Mouse (Mus musculus) liver, embryonic 11.5 days (tissue): ENCODE results near the gene Dnajc9. TPM values are rescaled to one million over a fixed set of nuclear protein-coding genes. Genes with fewer than 3 reads are reported as not detected.

Experiments used
- ATAC-seq: fragments of 200-750 bp; cut with Nextera tagmentation; replicated peaks from 2 replicates; pipeline ENCODE4 v1.8.0; 2017; ENCODE audit warnings: moderate number of reproducible peaks, mild to moderate bottlenecking, moderate TSS enrichment, moderate library complexity; ENCODE audit not compliant: low FRiP score
- DNase-seq: peaks from one replicate; pipeline ENCODE4 v3.0.0-alpha.2; 2017; ENCODE audit warnings: low spot score
- H3K27ac ChIP-seq: fragments of 300-500 bp; sonication (generic); 2 replicates; pipeline ENCODE4 v1.5.1; 2014; ENCODE audit warnings: mild to moderate bottlenecking, low read depth, low read length, control low read depth
- H3K27me3 ChIP-seq: fragments of 300-500 bp; sonication (generic); replicated peaks from 2 replicates; pipeline ENCODE4 v1.6.1; 2014; ENCODE audit warnings: low read length, mixed read lengths; ENCODE audit not compliant: control insufficient read depth, insufficient read depth
- H3K36me3 ChIP-seq: fragments of 300-500 bp; sonication (generic); 2 replicates; pipeline ENCODE4 v1.6.1; 2014; ENCODE audit warnings: mild to moderate bottlenecking, low read length, moderate library complexity, mixed read lengths; ENCODE audit not compliant: control insufficient read depth, insufficient read depth
- H3K4me1 ChIP-seq: fragments of 300-500 bp; sonication (generic); replicated peaks from 2 replicates; pipeline ENCODE4 v1.6.1; 2014; ENCODE audit warnings: low read length, mixed read lengths; ENCODE audit not compliant: control insufficient read depth, insufficient read depth
- H3K4me2 ChIP-seq: fragments of 300-500 bp; sonication (generic); 2 replicates; pipeline ENCODE4 v1.6.1; 2014; ENCODE audit warnings: mild to moderate bottlenecking, control low read depth, moderate library complexity
- H3K4me3 ChIP-seq: fragments of 300-500 bp; sonication (generic); 2 replicates; pipeline ENCODE4 v1.5.1; 2014; ENCODE audit warnings: low read depth, low read length, control low read depth
- H3K9ac ChIP-seq: fragments of 300-500 bp; sonication (generic); 2 replicates; pipeline ENCODE4 v1.6.1; 2014; ENCODE audit warnings: low read depth, low read length, control low read depth
- H3K9me3 ChIP-seq: fragments of 300-500 bp; sonication (generic); 2 replicates; pipeline ENCODE4 v1.6.1; 2016; ENCODE audit warnings: low read length, inconsistent platforms, mixed read lengths; ENCODE audit not compliant: control insufficient read depth
- WGBS: fragments of 180-500 bp; shearing (Covaris S2); extraction: QIAGEN DNeasy Blood & Tissue Kit; methylation state at CpG from one replicate; pipeline ENCODE4 v1.1.7; 2014; 5-methylcytosine and 5-hydroxymethylcytosine counted together
- polyA plus RNA-seq: library from polyadenylated mRNA; unstranded; fragments of >200 nt; fragmentation: Nextera tagmentation; extraction: Ambion mirVana; gene quantifications from 2 replicates; pipeline ENCODE4 v1.2.1, GENCODE M21; 2014

Gene Dnajc9
- polyA plus RNA-seq, 1 experiment from 2014 or later = 174 TPM

DNA sequence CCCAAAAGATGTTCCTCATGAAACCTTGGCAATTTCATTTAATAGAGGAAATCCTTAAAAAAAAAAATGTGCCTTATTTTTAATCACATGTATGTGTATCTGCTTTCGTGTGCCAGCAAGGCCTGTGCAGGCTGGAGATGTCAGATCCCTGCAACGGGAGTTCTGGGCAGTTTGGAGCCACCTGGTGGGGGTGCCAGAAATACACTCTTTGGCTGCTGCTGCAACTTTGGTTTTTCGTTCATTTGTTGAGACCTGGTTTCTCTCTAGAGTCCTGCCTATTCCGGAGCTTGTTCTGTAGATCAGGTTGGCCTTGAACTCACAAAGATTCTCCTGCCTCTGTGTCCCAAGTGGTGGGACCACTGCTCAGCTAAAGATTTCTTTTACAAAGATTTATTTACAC lies 10.2 kb upstream of the Dnajc9 start:
- no peak for ATAC-seq
- Histone ChIP-seq H3K4me3 (no peak overlapping the region), H3K4me2 (no peak overlapping the region), H3K36me3 (no peaks in the 10 kb centered on the region), H3K27me3 (no peaks in the 10 kb centered on the region), H3K9me3 (no peaks in the 10 kb centered on the region), H3K4me1 (peaks cover 3% of the 10 kb centered on the region; the same call in 1 of the 2 replicates), H3K27ac (no peak overlapping the region), H3K9ac (no peak overlapping the region)
- 49% methylated on average over 4 of the region's 4 CpGs for WGBS
- no peak for DNase-seq

DNA sequence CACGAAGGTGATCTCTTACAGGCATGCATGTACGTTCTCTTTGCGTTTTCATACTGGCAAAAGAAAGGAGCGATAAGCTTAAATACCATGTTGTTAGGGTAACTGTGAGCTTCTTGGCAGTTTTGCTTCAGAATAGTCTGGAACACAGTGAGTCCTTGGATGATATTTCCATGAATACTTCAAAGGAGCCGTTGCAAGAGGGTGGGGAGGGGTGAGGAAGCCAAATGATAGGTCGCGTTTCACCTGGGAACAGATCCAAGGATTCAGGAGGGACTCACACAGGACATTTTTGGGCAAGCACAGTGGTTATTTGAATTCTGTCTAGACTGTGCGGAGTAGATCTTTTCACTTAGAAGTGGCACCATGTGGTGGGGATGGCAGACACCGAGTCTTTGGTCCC lies 8.5 kb upstream of the Dnajc9 start:
- Histone ChIP-seq H3K9me3 (no peaks in the 10 kb centered on the region), H3K4me2 (no peak overlapping the region), H3K36me3 (no peaks in the 10 kb centered on the region), H3K27me3 (no peaks in the 10 kb centered on the region), H3K4me3 (no peak overlapping the region), H3K4me1 (peaks cover 4% of the 10 kb centered on the region; the same call in 1 of the 2 replicates), H3K27ac (no peak overlapping the region), H3K9ac (no peak overlapping the region)
- WGBS = 85% methylated on average over 9 of the region's 9 CpGs
- ATAC-seq (no peak), DNase-seq (no peak)

DNA sequence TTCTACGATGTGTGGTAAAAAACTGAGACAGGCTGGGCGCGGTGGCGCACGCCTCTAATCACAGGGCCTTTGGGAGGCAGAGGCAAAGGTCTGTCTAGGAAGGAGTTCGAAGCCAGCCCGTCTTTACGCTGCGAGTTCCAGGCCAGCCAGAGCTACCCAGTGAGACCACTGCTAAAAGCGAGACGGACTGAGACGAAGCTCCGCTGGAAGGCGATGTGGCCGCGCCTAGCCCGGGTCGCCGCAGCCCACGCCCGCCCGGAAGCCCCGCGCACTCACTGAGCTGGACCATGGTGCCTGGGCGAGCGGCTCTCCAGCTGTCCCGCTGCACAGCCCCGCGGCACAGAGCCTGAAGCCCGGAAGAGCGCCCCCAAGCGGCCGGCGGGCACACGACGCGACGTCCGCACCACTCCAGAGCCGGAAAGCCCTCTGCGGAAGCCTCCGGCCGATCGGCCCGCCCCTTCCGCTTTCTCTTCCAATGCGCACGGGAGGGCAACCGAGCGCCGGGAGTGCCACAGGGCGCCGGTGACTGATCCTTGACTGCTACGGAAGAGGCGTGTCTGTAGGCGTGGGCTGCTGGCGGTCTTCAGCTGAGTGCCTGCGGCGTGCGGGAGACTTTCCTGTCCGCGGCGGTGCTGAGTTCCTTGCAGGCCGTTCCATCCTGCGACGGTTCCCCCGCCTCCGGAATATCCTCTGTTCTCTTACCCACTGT lies 4.6 kb upstream of the Dnajc9 start, which contains the start of gene Mrps16:
Gene Mrps16, minus strand, starts transcription at position 430 of the 709 bp plus-strand sequence.
- H3K36me3 ChIP-seq = peaks cover 8% of the 10 kb centered on the region; the same call in 1 of the 2 replicates
- no peaks in the 10 kb centered on the region for H3K9me3 ChIP-seq
- H3K4me3 ChIP-seq = peak within 1 kb of the TSS; percentile 77
- WGBS = under 1% methylated on average over 68 of the region's 68 CpGs
- DNase-seq (peak; percentile 91), ATAC-seq (peak; percentile 93)
- H3K4me2 ChIP-seq = peak within 1 kb of the TSS; percentile 77
- no peaks in the 10 kb centered on the region for H3K27me3 ChIP-seq
- peak within 1 kb of the TSS; percentile 75 for H3K27ac ChIP-seq
- H3K4me1 ChIP-seq = peaks cover 6% of the 10 kb centered on the region
- H3K9ac ChIP-seq = peak within 1 kb of the TSS; percentile 87

DNA sequence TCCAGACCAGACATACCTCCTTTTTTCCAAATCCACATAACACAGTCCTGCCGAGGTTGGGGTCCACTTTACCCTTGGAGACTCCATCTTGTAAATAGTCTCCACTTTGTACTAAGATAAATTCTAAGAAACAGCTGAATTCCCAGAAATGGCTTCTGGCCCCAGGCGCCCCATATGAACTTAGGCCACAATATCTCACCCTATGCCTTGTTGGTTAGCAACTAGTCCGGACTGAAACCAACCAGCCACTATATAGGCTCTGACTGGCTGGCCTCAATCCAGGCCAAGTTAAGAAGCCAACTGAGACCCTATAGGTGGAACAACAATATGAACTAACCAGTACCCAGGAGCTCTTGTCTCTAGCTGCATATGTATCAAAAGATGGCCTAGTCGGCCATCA lies 3.6 kb upstream of the Dnajc9 start:
- H3K4me2 ChIP-seq = peak overlapping the region; percentile 77
- ATAC-seq = no peak

DNA sequence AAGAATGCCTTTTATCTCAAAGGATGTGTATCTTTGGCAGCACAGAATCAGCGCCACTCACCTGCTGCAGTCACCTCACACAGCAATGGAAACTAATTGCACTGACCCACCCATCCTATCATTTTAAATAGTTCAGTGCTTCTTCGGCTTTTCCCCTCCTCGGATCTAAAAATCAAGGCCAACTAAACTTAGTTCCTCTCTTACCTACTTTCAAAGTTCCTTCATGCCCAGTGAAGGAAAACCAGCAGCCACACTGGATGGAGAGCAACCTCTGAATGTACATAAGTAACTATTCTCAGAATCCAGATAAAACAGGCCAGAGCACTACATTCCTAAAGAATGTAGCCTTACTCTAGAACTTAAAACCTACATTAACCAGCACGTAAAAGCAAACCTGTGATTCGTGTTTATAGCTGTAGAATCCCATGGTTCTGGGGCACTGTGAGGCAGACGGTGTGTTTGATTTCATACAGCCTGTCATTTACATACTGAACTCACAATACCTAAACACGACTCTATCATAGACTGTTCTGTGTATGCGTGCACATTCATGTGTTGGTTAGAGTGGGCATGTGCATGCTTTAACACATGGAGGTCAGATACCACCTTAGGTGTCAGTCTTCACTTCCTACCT lies 853 bp upstream of the Dnajc9 start:
- ATAC-seq (no peak), DNase-seq (no peak)
- Histone ChIP-seq H3K4me1 (peaks cover 25% of the 10 kb centered on the region), H3K36me3 (peaks cover 14% of the 10 kb centered on the region; the same call in 1 of the 2 replicates), H3K4me2 (peak overlapping the region; percentile 80), H3K9me3 (no peaks in the 10 kb centered on the region), H3K27me3 (no peaks in the 10 kb centered on the region), H3K27ac (no peak overlapping the region), H3K4me3 (peak overlapping the region; percentile 62), H3K9ac (peak overlapping the region; percentile 87; the same call in 1 of the 2 replicates)
- 85% methylated on average over 8 of the region's 8 CpGs for WGBS

More for the DNA sequence above, 3.6 kb upstream of the Dnajc9 start:
- Histone ChIP-seq H3K9ac (0 out of 2 replicates have a peak overlapping the region, but pooled peaks have one; percentile 39), H3K36me3 (peaks cover 8% of the 10 kb centered on the region; the same call in 1 of the 2 replicates), H3K4me3 (peak overlapping the region; percentile 77), H3K27ac (0 out of 2 replicates have a peak overlapping the region, but pooled peaks have one; percentile 28), H3K27me3 (no peaks in the 10 kb centered on the region), H3K4me1 (peaks cover 10% of the 10 kb centered on the region), H3K9me3 (no peaks in the 10 kb centered on the region)
- 61% methylated on average over 3 of the region's 4 CpGs for WGBS
- no peak for DNase-seq

DNA sequence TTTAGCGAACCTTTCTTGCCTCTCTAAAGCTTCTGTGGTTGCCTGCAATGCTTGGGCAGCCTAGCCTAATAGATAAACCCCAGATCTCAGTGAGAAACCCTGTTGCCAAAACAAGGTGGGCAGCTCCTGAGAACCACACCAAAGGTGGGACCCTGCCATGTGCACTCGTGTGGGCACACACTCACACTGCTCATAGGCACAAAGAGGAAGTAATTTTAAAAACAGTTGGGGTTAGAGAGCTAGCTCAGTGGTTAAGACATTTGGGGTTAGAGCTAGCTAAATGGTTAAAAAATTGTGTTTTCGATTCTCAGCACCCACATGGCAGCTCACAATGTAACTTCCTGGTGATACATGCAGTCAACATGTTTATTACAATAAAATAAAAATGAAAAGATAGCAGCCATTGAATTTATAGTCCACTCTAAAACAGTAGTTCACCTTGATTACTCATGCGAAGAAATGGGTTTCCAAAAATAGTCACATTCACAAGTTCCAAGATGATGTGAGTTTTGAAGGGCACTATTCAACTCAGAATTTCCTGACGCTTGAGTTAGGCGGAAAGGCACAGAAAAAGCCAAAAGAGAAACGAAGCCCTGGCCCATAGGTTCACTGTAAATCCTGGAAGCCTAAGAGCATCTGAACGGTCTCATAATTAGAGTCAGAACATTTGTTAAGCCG lies 8.8 kb downstream of the Dnajc9 start:
- no peak overlapping the region for H3K9ac ChIP-seq
- H3K27ac ChIP-seq = no peak overlapping the region
- ATAC-seq (no peak), DNase-seq (no peak)
- H3K9me3 ChIP-seq = no peaks in the 10 kb centered on the region
- WGBS = 80% methylated on average over 9 of the region's 9 CpGs
- H3K4me2 ChIP-seq = no peak overlapping the region
- H3K4me3 ChIP-seq = no peak overlapping the region
- peaks cover 10% of the 10 kb centered on the region for H3K36me3 ChIP-seq
- no peaks in the 10 kb centered on the region for H3K4me1 ChIP-seq
- no peaks in the 10 kb centered on the region for H3K27me3 ChIP-seq

DNA sequence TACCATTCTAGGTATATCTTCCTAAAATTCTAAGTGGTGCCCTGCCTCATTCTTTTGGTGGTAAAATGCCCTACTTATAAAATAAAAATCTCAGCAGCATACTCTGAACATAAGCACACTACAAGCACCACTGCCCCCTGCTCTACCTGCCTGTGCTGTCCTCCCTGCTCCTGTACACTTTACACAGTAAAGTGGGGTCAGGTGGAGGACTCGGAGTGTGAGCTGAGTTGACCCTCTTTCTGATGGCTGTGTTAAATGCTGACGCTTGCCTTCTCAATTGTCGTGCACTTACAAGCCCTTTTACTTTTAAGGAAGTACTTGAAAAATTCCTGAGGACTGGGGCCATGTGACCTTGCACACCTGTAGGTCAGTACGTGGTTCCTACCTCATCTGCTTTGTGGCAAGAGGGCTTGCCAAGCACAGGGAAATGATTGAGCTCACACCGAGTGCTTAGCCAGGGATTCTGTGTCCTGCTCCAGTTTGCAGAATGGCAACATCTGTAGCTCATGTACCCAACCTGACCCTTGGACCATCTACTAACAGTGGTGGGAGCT lies 9.5 kb downstream of the Dnajc9 start:
- DNase-seq (no peak), ATAC-seq (no peak)
- Histone ChIP-seq H3K9ac (no peak overlapping the region), H3K4me3 (no peak overlapping the region), H3K27ac (no peak overlapping the region), H3K4me1 (no peaks in the 10 kb centered on the region), H3K4me2 (no peak overlapping the region), H3K9me3 (no peaks in the 10 kb centered on the region), H3K27me3 (no peaks in the 10 kb centered on the region), H3K36me3 (peaks cover 10% of the 10 kb centered on the region)
- 75% methylated on average over 5 of the region's 5 CpGs for WGBS

DNA sequence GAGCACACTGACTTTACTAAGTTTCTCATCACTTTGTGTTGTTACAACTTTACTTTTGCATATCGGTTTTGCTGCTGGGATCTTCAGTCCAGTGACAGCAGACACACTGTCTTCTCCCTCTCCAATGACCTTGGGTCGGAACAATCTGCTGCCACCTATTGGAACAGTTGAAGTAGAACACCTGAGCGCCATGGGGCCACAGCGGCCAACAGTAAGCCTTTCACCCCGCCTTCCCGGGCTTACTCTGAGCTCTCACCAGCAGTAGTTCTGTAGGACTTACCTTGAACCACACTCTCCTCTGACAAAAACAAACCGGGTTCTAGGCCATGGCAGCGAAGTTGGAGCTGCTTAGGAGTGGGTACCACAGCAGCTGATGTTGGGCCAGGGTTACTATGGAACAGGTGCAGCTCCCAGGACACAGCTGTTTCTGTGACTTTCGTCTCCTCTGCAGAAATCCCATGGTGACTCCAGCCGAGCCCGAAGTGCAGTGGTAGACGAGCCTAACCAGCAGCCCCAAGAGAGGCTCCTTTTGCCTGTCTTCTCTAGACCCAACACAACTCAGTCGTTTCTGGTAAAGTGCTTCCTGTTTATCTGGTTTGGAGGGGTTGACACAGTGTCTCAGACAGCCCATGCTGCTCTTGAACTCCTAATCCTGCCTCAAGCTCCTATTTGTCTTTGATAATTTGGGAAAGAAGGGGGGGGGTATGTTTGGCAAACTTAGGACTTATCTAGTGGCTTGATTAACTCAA lies 10.2 kb downstream of the Dnajc9 start:
- Histone ChIP-seq H3K36me3 (peaks cover 8% of the 10 kb centered on the region), H3K9ac (no peak overlapping the region), H3K27me3 (no peaks in the 10 kb centered on the region), H3K27ac (no peak overlapping the region), H3K4me1 (no peaks in the 10 kb centered on the region), H3K4me2 (no peak overlapping the region), H3K4me3 (no peak overlapping the region), H3K9me3 (no peaks in the 10 kb centered on the region)
- WGBS = 38% methylated on average over 13 of the region's 13 CpGs
- DNase-seq (no peak), ATAC-seq (peak; percentile 74)
